Mouse (Mus musculus) lung, embryonic 16.5 days (tissue): ENCODE measurements around the gene Efhd1. TPM values are rescaled to one million over a fixed set of nuclear protein-coding genes. Genes with fewer than 3 reads are reported as not detected.

Experiments used
- ATAC-seq: fragments of 200-750 bp; cut with Nextera tagmentation; 2 replicates; pipeline ENCODE4 v1.8.0; 2017; ENCODE audit warnings: low read depth, mild to moderate bottlenecking, moderate library complexity
- H3K27ac ChIP-seq: fragments of 300-500 bp; sonication (generic); 2 replicates; pipeline ENCODE4 v1.5.1; 2014; ENCODE audit warnings: mild to moderate bottlenecking, control low read depth, low read length
- H3K27me3 ChIP-seq: fragments of 300-500 bp; sonication (generic); 2 replicates; pipeline ENCODE4 v1.6.1; 2014; ENCODE audit warnings: low read depth, low read length, mixed read lengths; ENCODE audit not compliant: control insufficient read depth, insufficient read depth
- H3K36me3 ChIP-seq: fragments of 300-500 bp; sonication (generic); 2 replicates; pipeline ENCODE4 v1.6.1; 2014; ENCODE audit warnings: low read length; ENCODE audit not compliant: control insufficient read depth, insufficient read depth
- H3K4me1 ChIP-seq: fragments of 300-500 bp; sonication (generic); replicated peaks from 2 replicates; pipeline ENCODE4 v1.6.1; 2014; ENCODE audit warnings: low read length, mixed read lengths; ENCODE audit not compliant: control insufficient read depth, insufficient read depth
- H3K4me2 ChIP-seq: fragments of 300-500 bp; sonication (generic); 2 replicates; pipeline ENCODE4 v1.6.1; 2014; ENCODE audit warnings: low read depth, low read length, control low read depth
- H3K4me3 ChIP-seq: fragments of 300-500 bp; sonication (generic); 2 replicates; pipeline ENCODE4 v1.5.1; 2014; ENCODE audit warnings: mild to moderate bottlenecking, low read length, control low read depth
- H3K9ac ChIP-seq: fragments of 300-500 bp; sonication (generic); 2 replicates; pipeline ENCODE4 v1.6.1; 2014; ENCODE audit warnings: low read length, control low read depth
- H3K9me3 ChIP-seq: fragments of 300-500 bp; sonication (generic); 2 replicates; pipeline ENCODE4 v1.6.1; 2016; ENCODE audit warnings: low read length; ENCODE audit not compliant: control insufficient read depth
- WGBS: fragments of 180-500 bp; shearing (Covaris S2); extraction: QIAGEN DNeasy Blood & Tissue Kit; methylation state at CpG from one replicate; pipeline ENCODE4 v1.1.7; 2014; 5-methylcytosine and 5-hydroxymethylcytosine counted together
- polyA plus RNA-seq: library from polyadenylated mRNA; unstranded; fragments of >200 nt; fragmentation: Nextera tagmentation; extraction: Ambion mirVana; gene quantifications from 2 replicates; pipeline ENCODE4 v1.2.1, GENCODE M21; 2015

The Efhd1 gene
- polyA plus RNA-seq, 1 experiment from 2014 or later, result 0.31 TPM

GRCm38 (mm10) chr1:87263796-87264133 lies 398 bp upstream of the Efhd1 start:
- Histone ChIP-seq H3K9me3 (no peaks in the 10 kb centered on the region), H3K36me3 (no peaks in the 10 kb centered on the region), H3K27ac (no peak overlapping the region), H3K4me3 (peak overlapping the region; percentile 47), H3K9ac (no peak overlapping the region), H3K4me2 (peak overlapping the region; percentile 86), H3K27me3 (peaks cover 74% of the 10 kb centered on the region), H3K4me1 (peaks cover 9% of the 10 kb centered on the region)
- WGBS, result 2% methylated on average over 12 of the region's 12 CpGs
- no peak for ATAC-seq

GRCm38 (mm10) chr1:87265200-87265599 lies 1.0 kb downstream of the Efhd1 start:
- Histone ChIP-seq H3K4me1 (peaks cover 13% of the 10 kb centered on the region), H3K27ac (no peak overlapping the region), H3K36me3 (no peaks in the 10 kb centered on the region), H3K4me2 (peak overlapping the region; percentile 86; the same call in 1 of the 2 replicates), H3K9me3 (no peaks in the 10 kb centered on the region), H3K9ac (no peak overlapping the region), H3K27me3 (peaks cover 65% of the 10 kb centered on the region), H3K4me3 (peak overlapping the region; percentile 47)
- WGBS, result 1% methylated on average over 13 of the region's 13 CpGs
- ATAC-seq, result no peak

- no peak overlapping the region for H3K9ac ChIP-seq
- no peak overlapping the region for H3K4me2 ChIP-seq
- peaks cover 62% of the 10 kb centered on the region for H3K27me3 ChIP-seq
- H3K27ac ChIP-seq, result no peak overlapping the region
- no peaks in the 10 kb centered on the region for H3K9me3 ChIP-seq
- no peak for ATAC-seq
- peaks cover 23% of the 10 kb centered on the region for H3K4me1 ChIP-seq
- WGBS, result 32% methylated on average over 8 of the region's 8 CpGs
- H3K36me3 ChIP-seq, result no peaks in the 10 kb centered on the region
- no peak overlapping the region for H3K4me3 ChIP-seq
These were observed 2.3 kb downstream of the Efhd1 start for GRCm38 (mm10) chr1:87266296-87267090.

GRCm38 (mm10) chr1:87270204-87270603 lies 6.0 kb downstream of the Efhd1 start:
- Histone ChIP-seq H3K4me1 (peaks cover 18% of the 10 kb centered on the region), H3K4me3 (no peak overlapping the region), H3K4me2 (no peak overlapping the region), H3K9me3 (no peaks in the 10 kb centered on the region), H3K27me3 (peaks cover 25% of the 10 kb centered on the region), H3K9ac (no peak overlapping the region), H3K27ac (no peak overlapping the region; the same call in 1 of the 2 replicates), H3K36me3 (no peaks in the 10 kb centered on the region)
- WGBS, result 30% methylated on average over 3 of the region's 3 CpGs
- ATAC-seq, result no peak; the same call in 1 of the 2 replicates

- Histone ChIP-seq H3K9me3 (no peaks in the 10 kb centered on the region), H3K27ac (no peak overlapping the region; the same call in 1 of the 2 replicates), H3K4me2 (peak overlapping the region; percentile 28), H3K36me3 (no peaks in the 10 kb centered on the region), H3K4me1 (peaks cover 13% of the 10 kb centered on the region), H3K27me3 (peaks cover 18% of the 10 kb centered on the region), H3K4me3 (no peak overlapping the region), H3K9ac (peak overlapping the region; percentile 1; the same call in 1 of the 2 replicates)
- WGBS, result 12% methylated on average over 17 of the region's 20 CpGs
- ATAC-seq, result peak; percentile 53
These were observed 6.7 kb downstream of the Efhd1 start for GRCm38 (mm10) chr1:87270641-87271467.

- Histone ChIP-seq H3K36me3 (no peaks in the 10 kb centered on the region), H3K27me3 (peaks cover 11% of the 10 kb centered on the region), H3K4me3 (no peak overlapping the region), H3K27ac (no peak overlapping the region), H3K9ac (no peak overlapping the region), H3K9me3 (no peaks in the 10 kb centered on the region), H3K4me1 (peaks cover 13% of the 10 kb centered on the region), H3K4me2 (no peak overlapping the region)
- 79% methylated on average over 1 of the region's 1 CpGs for WGBS
- no peak for ATAC-seq
These were observed 7.4 kb downstream of the Efhd1 start for GRCm38 (mm10) chr1:87271596-87271995.

- H3K27ac ChIP-seq, result no peak overlapping the region
- H3K27me3 ChIP-seq, result peaks cover 7% of the 10 kb centered on the region
- no peak overlapping the region for H3K4me3 ChIP-seq
- 56% methylated on average over 3 of the region's 3 CpGs for WGBS
- H3K4me2 ChIP-seq, result no peak overlapping the region
- H3K4me1 ChIP-seq, result peaks cover 13% of the 10 kb centered on the region
- no peak overlapping the region for H3K9ac ChIP-seq
- H3K9me3 ChIP-seq, result no peaks in the 10 kb centered on the region
- H3K36me3 ChIP-seq, result no peaks in the 10 kb centered on the region
- no peak for ATAC-seq
These were observed 8.3 kb downstream of the Efhd1 start for GRCm38 (mm10) chr1:87272462-87272861.

- no peak overlapping the region for H3K4me2 ChIP-seq
- ATAC-seq, result no peak; the same call in 1 of the 2 replicates
- no peaks in the 10 kb centered on the region for H3K36me3 ChIP-seq
- 0 out of 2 replicates have a peak overlapping the region, but pooled peaks have one; percentile 3 for H3K9ac ChIP-seq
- no peak overlapping the region for H3K4me3 ChIP-seq
- H3K9me3 ChIP-seq, result no peaks in the 10 kb centered on the region
- no peaks in the 10 kb centered on the region for H3K27me3 ChIP-seq
- 63% methylated on average over 3 of the region's 3 CpGs for WGBS
- peaks cover 13% of the 10 kb centered on the region for H3K4me1 ChIP-seq
- no peak overlapping the region for H3K27ac ChIP-seq
These were observed 9.4 kb downstream of the Efhd1 start for GRCm38 (mm10) chr1:87273514-87273942.

GRCm38 (mm10) chr1:87274134-87274533 lies 10.0 kb downstream of the Efhd1 start:
- WGBS, result 60% methylated on average over 4 of the region's 4 CpGs
- ATAC-seq, result no peak
- Histone ChIP-seq H3K4me2 (no peak overlapping the region), H3K36me3 (no peaks in the 10 kb centered on the region), H3K4me1 (peaks cover 13% of the 10 kb centered on the region), H3K27me3 (no peaks in the 10 kb centered on the region), H3K9ac (no peak overlapping the region), H3K27ac (no peak overlapping the region), H3K4me3 (no peak overlapping the region), H3K9me3 (no peaks in the 10 kb centered on the region)
